Mouse (Mus musculus) midbrain, embryonic 16.5 days (tissue): ENCODE data around the gene Ubtd1. TPM values are rescaled to one million over a fixed set of nuclear protein-coding genes. Genes with fewer than 3 reads are reported as not detected.

ENCODE experiments used
- ATAC-seq: fragments of 200-750 bp; cut with Nextera tagmentation; 2 replicates; pipeline ENCODE4 v1.8.0; 2017; ENCODE audit warnings: moderate TSS enrichment
- H3K27ac ChIP-seq: fragments of 300-500 bp; sonication (generic); 2 replicates; pipeline ENCODE4 v1.5.1; 2014; ENCODE audit warnings: mild to moderate bottlenecking, low read length, mixed read lengths
- H3K27me3 ChIP-seq: fragments of 300-500 bp; sonication (generic); 2 replicates; pipeline ENCODE4 v1.6.1; 2014; ENCODE audit warnings: low read depth, low read length, mixed read lengths; ENCODE audit not compliant: control insufficient read depth, insufficient read depth
- H3K36me3 ChIP-seq: fragments of 300-500 bp; sonication (generic); 2 replicates; pipeline ENCODE4 v1.6.1; 2014; ENCODE audit warnings: mild to moderate bottlenecking, low read length, moderate library complexity, mixed read lengths; ENCODE audit not compliant: control insufficient read depth, insufficient read depth
- H3K4me1 ChIP-seq: fragments of 300-500 bp; sonication (generic); 2 replicates; pipeline ENCODE4 v1.6.1; 2014; ENCODE audit warnings: mild to moderate bottlenecking, low read length, mixed read lengths; ENCODE audit not compliant: control insufficient read depth, insufficient read depth
- H3K4me2 ChIP-seq: fragments of 300-500 bp; sonication (generic); 2 replicates; pipeline ENCODE4 v1.6.1; 2014; ENCODE audit warnings: mild to moderate bottlenecking, low read length, mixed read lengths
- H3K4me3 ChIP-seq: fragments of 300-500 bp; sonication (generic); 2 replicates; pipeline ENCODE4 v1.5.1; 2014; ENCODE audit warnings: low read depth, mild to moderate bottlenecking, low read length, moderate library complexity, mixed read lengths
- H3K9ac ChIP-seq: fragments of 300-500 bp; sonication (generic); 2 replicates; pipeline ENCODE4 v1.6.1; 2014; ENCODE audit warnings: low read depth, low read length, mixed read lengths
- H3K9me3 ChIP-seq: fragments of 300-500 bp; sonication (generic); replicated peaks from 2 replicates; pipeline ENCODE4 v1.6.1; 2014; ENCODE audit warnings: mild to moderate bottlenecking, low read length, mixed read lengths; ENCODE audit not compliant: control insufficient read depth, poor library complexity, severe bottlenecking
- WGBS: fragments of 180-500 bp; shearing (Covaris S2); extraction: QIAGEN DNeasy Blood & Tissue Kit; methylation state at CpG from one replicate; pipeline ENCODE4 v1.1.7; 2014; 5-methylcytosine and 5-hydroxymethylcytosine counted together
- polyA plus RNA-seq: library from polyadenylated mRNA; unstranded; fragments of >200 nt; fragmentation: Nextera tagmentation; extraction: Ambion mirVana; gene quantifications from 2 replicates; pipeline ENCODE4 v1.2.1, GENCODE M21; 2015

Ubtd1 gene
- polyA plus RNA-seq, 1 experiment from 2014 or later, result 10.1 TPM

- Histone ChIP-seq H3K27ac (no peak overlapping the region), H3K4me2 (no peak overlapping the region), H3K9ac (no peak overlapping the region), H3K36me3 (no peaks in the 10 kb centered on the region), H3K4me1 (no peaks in the 10 kb centered on the region), H3K27me3 (no peaks in the 10 kb centered on the region), H3K4me3 (no peak overlapping the region), H3K9me3 (no peaks in the 10 kb centered on the region)
- no peak for ATAC-seq
- 78% methylated on average over 4 of the region's 4 CpGs for WGBS
Observed at GRCm38 (mm10) chr19:42000446-42000958, 18.9 kb downstream of the Ubtd1 start.

DNA sequence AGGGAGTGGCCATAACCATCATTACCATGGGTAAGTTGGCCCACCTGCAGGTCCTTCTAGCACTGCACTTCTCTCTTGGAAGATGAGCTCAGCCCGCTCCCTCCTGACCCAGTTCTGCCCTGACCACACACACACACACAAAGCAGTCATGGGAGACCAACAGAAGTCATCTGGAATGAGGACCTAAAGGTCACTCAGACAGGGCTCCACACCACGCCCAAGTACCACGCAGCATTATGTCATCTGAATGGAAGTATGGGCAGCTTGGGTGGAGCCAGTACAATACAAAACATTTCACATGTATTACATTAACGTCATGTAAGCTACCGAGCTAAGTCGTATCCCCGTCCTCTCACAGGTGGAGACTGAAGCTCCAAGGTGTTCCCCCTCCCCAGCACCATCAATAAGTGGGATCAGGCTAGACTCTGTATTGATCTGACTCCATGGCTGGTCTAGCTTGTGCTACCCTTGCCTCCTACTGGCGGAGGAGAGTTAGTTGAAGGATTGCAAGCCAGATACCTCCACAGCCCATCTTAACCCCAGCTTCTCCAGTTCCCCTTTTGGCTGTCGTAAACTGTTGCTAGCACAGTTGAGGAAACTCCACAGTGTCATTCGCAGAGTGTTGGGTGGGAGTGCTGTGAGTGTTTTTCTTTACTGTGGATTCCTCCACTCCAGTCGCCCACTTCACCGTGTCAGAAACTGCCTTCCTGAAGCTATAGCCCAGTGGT, 19.9 kb downstream of the Ubtd1 start:
- no peak overlapping the region for H3K9ac ChIP-seq
- no peak for ATAC-seq
- WGBS, result 92% methylated on average over 12 of the region's 12 CpGs
- no peaks in the 10 kb centered on the region for H3K9me3 ChIP-seq
- H3K27me3 ChIP-seq, result no peaks in the 10 kb centered on the region
- H3K4me3 ChIP-seq, result no peak overlapping the region
- no peaks in the 10 kb centered on the region for H3K4me1 ChIP-seq
- H3K36me3 ChIP-seq, result no peaks in the 10 kb centered on the region
- H3K4me2 ChIP-seq, result no peak overlapping the region
- no peak overlapping the region for H3K27ac ChIP-seq

- Histone ChIP-seq H3K27me3 (no peaks in the 10 kb centered on the region), H3K36me3 (no peaks in the 10 kb centered on the region), H3K4me3 (no peak overlapping the region), H3K4me1 (no peaks in the 10 kb centered on the region), H3K27ac (no peak overlapping the region), H3K9ac (no peak overlapping the region), H3K4me2 (no peak overlapping the region), H3K9me3 (no peaks in the 10 kb centered on the region)
- WGBS, result 83% methylated on average over 6 of the region's 6 CpGs
- ATAC-seq, result no peak
Observed at GRCm38 (mm10) chr19:42004258-42004657, 22.7 kb downstream of the Ubtd1 start.

DNA sequence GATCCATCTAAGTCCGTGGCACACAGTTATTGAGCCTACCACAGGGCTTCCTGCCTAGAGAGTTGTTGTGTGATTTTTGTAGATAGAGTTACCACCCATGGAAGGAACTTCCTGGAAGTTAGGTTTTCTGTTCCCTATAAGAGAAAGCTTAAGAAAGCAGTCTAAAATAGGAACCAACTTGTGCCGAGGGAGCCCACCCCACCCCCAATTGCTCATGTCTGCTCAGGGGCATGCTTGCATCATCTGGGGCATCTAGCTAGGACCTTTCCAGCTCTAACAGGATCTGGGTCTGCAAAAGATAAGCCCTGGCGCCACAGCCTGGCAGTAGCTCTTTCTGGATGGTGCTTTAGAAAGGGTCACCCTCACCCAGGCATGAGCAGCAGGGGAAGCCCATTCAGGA, 24.1 kb downstream of the Ubtd1 start:
- Histone ChIP-seq H3K9me3 (no peaks in the 10 kb centered on the region), H3K4me2 (no peak overlapping the region), H3K4me1 (no peaks in the 10 kb centered on the region), H3K27ac (no peak overlapping the region), H3K9ac (no peak overlapping the region), H3K4me3 (no peak overlapping the region), H3K36me3 (no peaks in the 10 kb centered on the region), H3K27me3 (no peaks in the 10 kb centered on the region)
- 81% methylated on average over 3 of the region's 3 CpGs for WGBS
- no peak for ATAC-seq

- Histone ChIP-seq H3K4me1 (no peaks in the 10 kb centered on the region), H3K27me3 (no peaks in the 10 kb centered on the region), H3K4me2 (no peak overlapping the region), H3K36me3 (no peaks in the 10 kb centered on the region), H3K4me3 (no peak overlapping the region), H3K27ac (no peak overlapping the region), H3K9me3 (no peaks in the 10 kb centered on the region), H3K9ac (no peak overlapping the region)
- no peak for ATAC-seq
- 73% methylated on average over 8 of the region's 8 CpGs for WGBS
Observed at GRCm38 (mm10) chr19:42006568-42006967, 25.0 kb downstream of the Ubtd1 start.

GRCm38 (mm10) chr19:42008586-42008985, 27.0 kb downstream of the Ubtd1 start:
- Histone ChIP-seq H3K4me3 (no peak overlapping the region), H3K36me3 (no peaks in the 10 kb centered on the region), H3K9me3 (no peaks in the 10 kb centered on the region), H3K4me2 (no peak overlapping the region), H3K4me1 (no peaks in the 10 kb centered on the region), H3K9ac (no peak overlapping the region), H3K27me3 (no peaks in the 10 kb centered on the region), H3K27ac (no peak overlapping the region)
- no peak for ATAC-seq
- 65% methylated on average over 3 of the region's 3 CpGs for WGBS

DNA sequence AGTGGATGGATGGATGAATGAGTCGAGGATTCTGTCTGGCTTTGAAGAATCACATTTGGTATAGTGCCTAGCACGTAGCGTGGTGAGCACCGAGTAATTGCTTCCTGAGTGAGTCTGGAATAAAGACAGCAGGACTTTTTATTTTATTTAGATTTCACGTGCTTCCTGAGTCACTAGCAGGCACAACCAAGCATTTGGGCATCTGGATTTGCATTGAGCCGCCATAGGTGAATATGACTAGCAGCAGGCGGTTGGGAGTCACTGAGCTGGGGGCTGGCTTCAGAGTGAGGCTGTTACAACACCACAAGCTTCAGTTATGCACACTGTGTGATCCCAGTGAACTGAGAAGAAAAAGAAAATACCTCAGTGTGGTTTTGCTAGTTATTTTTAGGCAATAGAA, 27.5 kb downstream of the Ubtd1 start:
- Histone ChIP-seq H3K9ac (no peak overlapping the region), H3K27me3 (no peaks in the 10 kb centered on the region), H3K9me3 (no peaks in the 10 kb centered on the region), H3K4me2 (no peak overlapping the region), H3K4me1 (no peaks in the 10 kb centered on the region), H3K4me3 (no peak overlapping the region), H3K36me3 (no peaks in the 10 kb centered on the region), H3K27ac (no peak overlapping the region)
- no peak for ATAC-seq
- 69% methylated on average over 7 of the region's 7 CpGs for WGBS

DNA sequence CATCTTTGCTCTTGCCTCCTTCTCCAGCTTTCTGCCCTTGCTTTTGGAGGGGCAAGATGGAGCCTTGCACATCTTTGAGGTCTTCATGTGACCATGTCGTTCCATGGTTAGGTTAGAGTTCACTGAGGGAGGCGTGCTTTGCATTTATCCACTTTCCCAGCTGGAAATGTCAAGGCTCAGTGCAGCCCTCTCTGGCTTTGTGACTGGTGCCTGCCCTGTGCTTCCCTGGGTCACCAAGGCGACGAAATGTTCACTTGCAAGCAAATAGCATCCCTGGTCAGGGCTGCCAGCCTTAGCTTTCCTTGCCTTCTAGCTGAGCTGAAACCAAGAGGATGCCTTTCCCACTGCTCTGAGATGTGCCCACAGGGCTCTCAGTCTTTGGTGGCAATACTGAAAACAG, 28.9 kb downstream of the Ubtd1 start:
- no peak overlapping the region for H3K9ac ChIP-seq
- H3K9me3 ChIP-seq, result no peaks in the 10 kb centered on the region
- H3K4me3 ChIP-seq, result no peak overlapping the region
- no peak for ATAC-seq
- H3K27ac ChIP-seq, result no peak overlapping the region
- no peaks in the 10 kb centered on the region for H3K4me1 ChIP-seq
- no peaks in the 10 kb centered on the region for H3K27me3 ChIP-seq
- H3K36me3 ChIP-seq, result no peaks in the 10 kb centered on the region
- H3K4me2 ChIP-seq, result no peak overlapping the region
- WGBS, result 39% methylated on average over 4 of the region's 4 CpGs

GRCm38 (mm10) chr19:42011123-42011522, 29.6 kb downstream of the Ubtd1 start:
- no peaks in the 10 kb centered on the region for H3K36me3 ChIP-seq
- 83% methylated on average over 7 of the region's 7 CpGs for WGBS
- no peak for ATAC-seq

More at GRCm38 (mm10) chr19:42011123-42011522, 29.6 kb downstream of the Ubtd1 start:
- Histone ChIP-seq H3K27ac (no peak overlapping the region), H3K9me3 (no peaks in the 10 kb centered on the region), H3K9ac (no peak overlapping the region), H3K4me2 (no peak overlapping the region), H3K27me3 (no peaks in the 10 kb centered on the region), H3K4me3 (no peak overlapping the region), H3K4me1 (no peaks in the 10 kb centered on the region)
